Mouse (Mus musculus) G1E (cell line): Measurements from ENCODE around the gene Dhrs1.

Experiments
- CTCF ChIP-seq: IDR thresholded peaks from 2 replicates; pipeline ENCODE4 v1.5.1; 2012; ENCODE audit warnings: low read depth, low read length, inconsistent platforms, mixed read lengths
- GATA1 ChIP-seq: IDR thresholded peaks from 2 replicates; pipeline ENCODE4 v1.6.1; 2012; ENCODE audit warnings: borderline replicate concordance, low read length, inconsistent platforms, mixed read lengths
- GATA2 ChIP-seq: IDR thresholded peaks from 2 replicates; pipeline ENCODE4 v1.6.1; 2012; ENCODE audit warnings: low read depth, low read length, inconsistent platforms, borderline replicate concordance
- POLR2AphosphoS5 ChIP-seq: IDR thresholded peaks from 2 replicates; pipeline ENCODE4 v1.6.1; 2012; ENCODE audit warnings: low read depth, low read length, inconsistent platforms; ENCODE audit not compliant: insufficient replicate concordance
- TAL1 ChIP-seq: conservative IDR thresholded peaks from 2 replicates; pipeline ENCODE4 v1.6.1; 2012; ENCODE audit warnings: low read depth, low read length, inconsistent platforms, mixed read lengths

- TF ChIP-seq CTCF = no peak
- no peak for TF ChIP-seq TAL1
- no peak for TF ChIP-seq GATA2
- TF ChIP-seq POLR2AphosphoS5 = no peak
- no peak for TF ChIP-seq GATA1
Measured at GRCm38 (mm10) chr14:55720666-55721065, 24.8 kb downstream of the Dhrs1 start.
